8 mouse cellular contexts compared by ENCODE assay signal in genomic region chr6:39872901-39873591, GRCm38 (mm10). TPM values are rescaled to one million over a fixed set of nuclear protein-coding genes. Genes with fewer than 3 reads are reported as not detected.
A peak's percentile ranks its signal among the peaks of the same experiment; 100 is the strongest.
DNase-seq lines count a peak whose midpoint lies in the region; ATAC-seq and TF ChIP-seq lines count a peak whose summit lies in the region.

TSS of gene Tmem178b (plus strand) at chr6:39873271.

- H3K36me3 ChIP-seq in forebrain, embryonic 12.5 days (replicated peaks), result no peaks in the 10 kb centered on the region
- no peaks in the 10 kb centered on the region for H3K36me3 ChIP-seq in hindbrain, embryonic 15.5 days
- H3K36me3 ChIP-seq in midbrain, postnatal 0 days (ENCODE audit: insufficient read depth, low read length), result no peaks in the 10 kb centered on the region

- no peak for TF ChIP-seq CTCF in gastrocnemius, adult 2 months (IDR thresholded peaks at IDR 0.05)
- peak; percentile 11; the same call in 1 of the 2 replicates for TF ChIP-seq CTCF in midbrain, postnatal 0 days (IDR thresholded peaks at IDR 0.05)

- H3K4me2 ChIP-seq in forebrain, embryonic 12.5 days, result peak within 1 kb of the TSS; percentile 95
- H3K4me2 ChIP-seq in hindbrain, embryonic 15.5 days, result peak within 1 kb of the TSS; percentile 74
- H3K4me2 ChIP-seq in midbrain, postnatal 0 days (ENCODE audit: low read depth, low read length, poor library complexity, severe bottlenecking), result peak within 1 kb of the TSS; percentile 87

- H3K4me1 ChIP-seq in forebrain, embryonic 12.5 days, result peaks cover 28% of the 10 kb centered on the region
- peaks cover 38% of the 10 kb centered on the region for H3K4me1 ChIP-seq in hindbrain, embryonic 15.5 days (replicated peaks)
- H3K4me1 ChIP-seq in midbrain, postnatal 0 days (ENCODE audit: insufficient read depth, low read length), result no peaks in the 10 kb centered on the region; the same call in 1 of the 2 replicates

- H3K27me3 ChIP-seq in forebrain, embryonic 12.5 days, result peaks cover 17% of the 10 kb centered on the region
- no peaks in the 10 kb centered on the region for H3K27me3 ChIP-seq in hindbrain, embryonic 15.5 days
- no peaks in the 10 kb centered on the region for H3K27me3 ChIP-seq in midbrain, postnatal 0 days (ENCODE audit: insufficient read depth, low read length)

- 0 out of 2 replicates have a peak, but pooled peaks have one; percentile 12 for ATAC-seq in cerebellum, adult (ENCODE audit: insufficient number of reproducible peaks, low FRiP score, low TSS enrichment)
- ATAC-seq in forebrain, embryonic 12.5 days (ENCODE audit: low FRiP score), result peak; percentile 52
- ATAC-seq in hindbrain, embryonic 15.5 days (ENCODE audit: low FRiP score, low read depth), result peak; percentile 16; the same call in 1 of the 2 replicates
- peak; percentile 5; the same call in 1 of the 2 replicates for ATAC-seq in midbrain, postnatal 0 days (ENCODE audit: low FRiP score)

- no peak within 1 kb of the TSS for H3K27ac ChIP-seq in gastrocnemius, adult 2 months
- H3K27ac ChIP-seq in forebrain, embryonic 12.5 days, result peak within 1 kb of the TSS; percentile 91
- H3K27ac ChIP-seq in hindbrain, embryonic 15.5 days (replicated peaks), result peak within 1 kb of the TSS; percentile 98
- H3K27ac ChIP-seq in midbrain, postnatal 0 days (ENCODE audit: low read depth, low read length), result peak within 1 kb of the TSS; percentile 97

- peak within 1 kb of the TSS; percentile 87 for H3K9ac ChIP-seq in forebrain, embryonic 12.5 days
- peak within 1 kb of the TSS; percentile 96 for H3K9ac ChIP-seq in hindbrain, embryonic 15.5 days
- peak within 1 kb of the TSS; percentile 86 for H3K9ac ChIP-seq in midbrain, postnatal 0 days (replicated peaks; ENCODE audit: low read length, poor library complexity, severe bottlenecking)

- no peaks in the 10 kb centered on the region for H3K9me3 ChIP-seq in forebrain, embryonic 12.5 days
- no peaks in the 10 kb centered on the region for H3K9me3 ChIP-seq in hindbrain, embryonic 15.5 days
- no peaks in the 10 kb centered on the region for H3K9me3 ChIP-seq in midbrain, postnatal 0 days (ENCODE audit: low read length)

- intact Hi-C loops in gastrocnemius, adult 2 months (cut with DNase I), result no loop called here
- intact Hi-C loops in left cerebral cortex, postnatal 14 days (cut with DNase I), result loop anchor here (5.0 kb wide), 2 partner anchors 179 to 364 kb away; no protein-coding TSS in a partner anchor

- under 1% methylated on average over 63 of the region's 63 CpGs for whole genome bisulfite sequencing in forebrain, embryonic 12.5 days
- WGBS in hindbrain, embryonic 15.5 days, result under 1% methylated on average over 63 of the region's 63 CpGs
- under 1% methylated on average over 59 of the region's 63 CpGs for WGBS in midbrain, postnatal 0 days

- peak; percentile 38 for DNase-seq in gastrocnemius, adult 2 months
- no peak for DNase-seq in gastrocnemius, adult 8-10 months (ENCODE audit: low spot score in 2 of 2)
- DNase-seq in left cerebral cortex, postnatal 14 days (ENCODE audit: low spot score in 2 of 2), result peak in 1 of 2 experiments; percentile 36
- peak; percentile 59 for DNase-seq in midbrain, postnatal 0 days (ENCODE audit: low spot score)
- DNase-seq in spleen, postnatal 36 days (ENCODE audit: low spot score in 2 of 2), result no peak

- H3K4me3 ChIP-seq in gastrocnemius, adult 2 months, result peak within 1 kb of the TSS; percentile 81
- H3K4me3 ChIP-seq in forebrain, embryonic 12.5 days (replicated peaks), result peak within 1 kb of the TSS; percentile 71
- H3K4me3 ChIP-seq in hindbrain, embryonic 15.5 days, result peak within 1 kb of the TSS; percentile 81
- H3K4me3 ChIP-seq in midbrain, postnatal 0 days (ENCODE audit: low read depth, low read length), result peak within 1 kb of the TSS; percentile 86

RNA-seq across cellular contexts. Expression of gene Tmem178b, which starts in this region (rescaled TPM):
- total RNA-seq in gastrocnemius, adult 2 months (2021), result 1 to 10 TPM; 1.3 to 2.0 TPM
- 1 to 10 TPM in 1 of 4 experiments, under 1 TPM in 3; 0.34 to 1.1 (median 0.47) TPM for total RNA-seq in gastrocnemius, adult 8-10 months (2022)
- polyA plus RNA-seq in forebrain, embryonic 12.5 days (2016; fragmentation: Nextera tagmentation; extraction: Ambion mirVana), result 14.6 and 15.5 TPM in 2 replicates
- polyA plus RNA-seq in hindbrain, embryonic 15.5 days (2015; fragmentation: Nextera tagmentation; extraction: Ambion mirVana), result 32.7 and 33.1 TPM in 2 replicates
- total RNA-seq in left cerebral cortex, postnatal 14 days (2021), result 100 to 1,000 TPM; 392 to 420 TPM
- 159 and 190 TPM in 2 replicates for total RNA-seq in midbrain, postnatal 0 days (2014; rRNA removed)
- 27.3 and 31.3 TPM in 2 replicates for polyA plus RNA-seq in midbrain, postnatal 0 days (2015; fragmentation: Nextera tagmentation; extraction: Ambion mirVana)

Comparison
In these comparisons a context has a peak if more than half of its experiments do, and no peak if none do; other contexts are left out.
1. RNA of gene Tmem178b (total RNA-seq): 392 to 420 TPM in left cerebral cortex, postnatal 14 days and 159 to 190 TPM in midbrain, postnatal 0 days; 1.3 to 2.0 TPM in gastrocnemius, adult 2 months and 0.34 to 1.1 TPM in gastrocnemius, adult 8-10 months; every median in the first group is over 10 times any median in the second.
2. DNase-seq: peak in gastrocnemius, adult 2 months (single experiment) and midbrain, postnatal 0 days (single experiment); none in gastrocnemius, adult 8-10 months (0 of 2) and spleen, postnatal 36 days (0 of 2).
3. Peak in every context shown above with its lines, with median percentiles within 50 percentile points of each other: H3K4me3 ChIP-seq, ATAC-seq, H3K4me2 ChIP-seq and H3K9ac ChIP-seq.